Mouse (Mus musculus): ENCODE data around the gene Camta2. TPM values are rescaled to one million over a fixed set of nuclear protein-coding genes. Genes with fewer than 3 reads are reported as not detected.

Camta2 gene
- polyA plus RNA-seq, 1 experiment from 2014 or later: 13.9 TPM

- Histone ChIP-seq H3K4me2 (no peak overlapping the region), H3K27ac (no peak overlapping the region), H3K36me3 (ENCODE audit: poor library complexity, severe bottlenecking) (peaks cover 44% of the 10 kb centered on the region), H3K27me3 (no peaks in the 10 kb centered on the region), H3K9me3 (replicated peaks) (no peaks in the 10 kb centered on the region), H3K9ac (no peak overlapping the region), H3K4me3 (no peak overlapping the region), H3K4me1 (peaks cover 56% of the 10 kb centered on the region)
- WGBS: 84% methylated on average over 2 of the region's 2 CpGs
- ATAC-seq: no peak
Observed at GRCm38 (mm10) chr11:70651391-70651790, 36.5 kb downstream of the Camta2 start.

- no peak for ATAC-seq
- Histone ChIP-seq H3K4me1 (peaks cover 56% of the 10 kb centered on the region), H3K4me3 (no peak overlapping the region), H3K9ac (no peak overlapping the region), H3K4me2 (no peak overlapping the region), H3K36me3 (ENCODE audit: poor library complexity, severe bottlenecking) (peaks cover 45% of the 10 kb centered on the region), H3K27me3 (no peaks in the 10 kb centered on the region), H3K27ac (no peak overlapping the region), H3K9me3 (replicated peaks) (no peaks in the 10 kb centered on the region)
- 89% methylated on average over 12 of the region's 12 CpGs for WGBS
Observed at GRCm38 (mm10) chr11:70650322-70651175, 37.4 kb downstream of the Camta2 start.

GRCm38 (mm10) chr11:70649185-70649734, 38.6 kb downstream of the Camta2 start:
- Histone ChIP-seq H3K4me2 (peak overlapping the region; percentile 100), H3K36me3 (ENCODE audit: poor library complexity, severe bottlenecking) (peaks cover 58% of the 10 kb centered on the region), H3K27ac (no peak overlapping the region), H3K4me3 (peak overlapping the region; percentile 75; the same call in 1 of the 2 replicates), H3K9me3 (replicated peaks) (no peaks in the 10 kb centered on the region), H3K9ac (no peak overlapping the region), H3K4me1 (peaks cover 57% of the 10 kb centered on the region), H3K27me3 (no peaks in the 10 kb centered on the region)
- ATAC-seq: no peak
- WGBS: 92% methylated on average over 8 of the region's 8 CpGs

DNA sequence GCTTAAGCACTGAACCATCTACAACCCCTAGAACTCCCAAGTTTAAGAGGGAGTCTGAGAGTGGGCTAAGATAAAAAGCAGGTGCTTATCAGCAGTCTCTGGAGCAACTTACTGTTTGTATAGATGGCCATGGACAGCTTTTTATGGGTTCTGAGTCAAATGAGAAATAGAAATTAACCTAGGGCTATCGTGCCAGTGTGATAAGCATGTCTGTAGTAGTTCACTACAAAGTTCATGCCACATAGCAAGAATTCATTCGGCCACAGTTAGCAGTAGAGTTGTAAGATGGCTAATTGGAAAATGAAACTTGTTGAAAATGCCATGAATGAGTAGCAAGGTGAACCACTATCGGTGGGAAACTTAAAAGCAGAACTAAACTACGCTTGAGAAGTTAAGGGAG, 39.4 kb downstream of the Camta2 start:
- no peaks in the 10 kb centered on the region for H3K9me3 ChIP-seq (replicated peaks)
- no peak overlapping the region for H3K27ac ChIP-seq
- peaks cover 57% of the 10 kb centered on the region for H3K4me1 ChIP-seq
- H3K9ac ChIP-seq: peak overlapping the region; percentile 83
- peak overlapping the region; percentile 75 for H3K4me3 ChIP-seq
- WGBS: 87% methylated on average over 4 of the region's 4 CpGs
- no peaks in the 10 kb centered on the region for H3K27me3 ChIP-seq
- no peak for ATAC-seq
- H3K36me3 ChIP-seq (ENCODE audit: poor library complexity, severe bottlenecking): peaks cover 64% of the 10 kb centered on the region
- peak overlapping the region; percentile 100 for H3K4me2 ChIP-seq

GRCm38 (mm10) chr11:70647716-70648420, 40.0 kb downstream of the Camta2 start:
- H3K4me1 ChIP-seq: peaks cover 51% of the 10 kb centered on the region
- no peaks in the 10 kb centered on the region for H3K9me3 ChIP-seq (replicated peaks)
- peak; percentile 9; the same call in 1 of the 2 replicates for ATAC-seq
- no peaks in the 10 kb centered on the region for H3K27me3 ChIP-seq
- 4% methylated on average over 28 of the region's 28 CpGs for WGBS
- H3K9ac ChIP-seq: peak overlapping the region; percentile 83
- H3K27ac ChIP-seq: peak overlapping the region; percentile 92
- peak overlapping the region; percentile 100 for H3K4me2 ChIP-seq
- H3K4me3 ChIP-seq: peak overlapping the region; percentile 75
- peaks cover 71% of the 10 kb centered on the region for H3K36me3 ChIP-seq (ENCODE audit: poor library complexity, severe bottlenecking)

DNA sequence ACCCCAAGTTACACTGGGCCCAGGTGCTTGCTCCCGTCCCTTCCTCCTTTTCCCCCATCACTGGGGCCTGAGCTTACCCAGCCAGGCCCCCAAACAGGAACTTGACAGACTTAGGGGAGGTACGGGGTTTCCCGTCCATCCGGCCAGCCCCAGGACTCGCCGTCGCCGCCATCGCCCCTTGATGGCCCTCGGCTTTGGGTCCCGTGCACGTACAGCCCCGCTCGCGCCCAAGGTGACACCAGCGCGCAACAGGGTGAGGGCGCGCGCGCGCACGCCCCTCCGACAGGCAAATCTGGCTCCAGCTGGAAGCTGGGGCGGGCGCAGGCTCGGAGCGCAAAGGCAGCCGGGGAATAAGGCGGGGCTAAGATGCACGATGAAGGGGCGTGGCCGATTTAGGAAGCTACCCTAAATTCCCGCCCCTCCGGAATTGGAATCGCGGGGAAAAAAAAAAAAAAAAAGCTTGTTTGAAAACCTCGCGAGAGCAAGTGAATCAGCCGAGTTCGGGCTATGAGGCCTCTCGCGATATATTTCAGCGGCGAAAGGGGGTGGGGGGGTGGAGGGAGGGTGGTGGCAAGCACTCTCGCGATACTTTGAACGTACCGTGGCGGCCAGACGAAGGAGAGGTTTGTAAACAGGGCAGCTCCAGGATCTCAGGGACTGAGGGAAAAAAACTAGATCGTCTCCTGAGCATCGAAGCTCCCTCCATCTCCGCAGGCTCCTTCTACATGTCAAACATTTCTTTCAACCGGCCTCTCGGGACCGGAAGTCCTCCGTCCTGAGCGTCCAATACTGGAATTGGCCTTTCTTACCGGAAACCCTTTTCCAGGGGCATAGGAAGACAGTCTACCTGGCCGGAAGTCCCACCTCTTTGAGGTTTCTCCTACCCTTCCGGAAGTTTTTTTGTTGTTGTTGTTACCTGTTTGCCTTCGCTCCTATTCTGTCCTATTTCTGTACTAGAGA, 40.9 kb downstream of the Camta2 start, which contains the start of the genes Rnf167 and Slc25a11:
Gene Rnf167 (plus strand): TSS at position 545 of the 960 bp plus-strand sequence.
Gene Slc25a11 (minus strand): TSS at position 789 of the 960 bp plus-strand sequence.
- H3K27ac ChIP-seq: peak within 1 kb of the TSS; percentile 92
- no peaks in the 10 kb centered on the region for H3K27me3 ChIP-seq
- H3K4me3 ChIP-seq: peak within 1 kb of the TSS; percentile 75
- H3K9ac ChIP-seq: peak within 1 kb of the TSS; percentile 90
- H3K36me3 ChIP-seq (ENCODE audit: poor library complexity, severe bottlenecking): peaks cover 67% of the 10 kb centered on the region
- H3K9me3 ChIP-seq (replicated peaks): no peaks in the 10 kb centered on the region
- H3K4me2 ChIP-seq: peak within 1 kb of the TSS; percentile 100
- H3K4me1 ChIP-seq: peaks cover 42% of the 10 kb centered on the region
- under 1% methylated on average over 61 of the region's 63 CpGs for WGBS
- peak; percentile 90 for ATAC-seq

DNA sequence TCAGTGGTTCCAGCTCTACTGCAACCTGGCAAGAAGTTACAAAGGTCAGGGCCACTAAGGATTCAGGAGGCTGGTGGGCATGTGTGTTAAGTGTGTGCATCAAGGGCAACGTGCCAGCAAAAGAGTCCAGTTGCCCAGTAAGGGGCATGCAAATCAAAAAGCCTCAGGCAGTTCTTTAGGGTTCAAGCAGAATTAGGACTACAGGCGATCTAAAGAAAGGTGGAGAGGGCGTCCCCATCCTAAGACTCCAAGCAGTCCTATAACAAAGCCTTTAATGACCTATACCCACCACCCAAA, 41.7 kb downstream of the Camta2 start:
- 10% methylated on average over 3 of the region's 3 CpGs for WGBS
- Histone ChIP-seq H3K9me3 (replicated peaks) (no peaks in the 10 kb centered on the region), H3K27me3 (no peaks in the 10 kb centered on the region), H3K27ac (peak overlapping the region; percentile 92), H3K9ac (peak overlapping the region; percentile 90), H3K4me2 (peak overlapping the region; percentile 88), H3K36me3 (ENCODE audit: poor library complexity, severe bottlenecking) (peaks cover 59% of the 10 kb centered on the region), H3K4me1 (peaks cover 37% of the 10 kb centered on the region), H3K4me3 (peak overlapping the region; percentile 75)
- ATAC-seq: no peak; the same call in 1 of the 2 replicates

- WGBS: 95% methylated on average over 12 of the region's 12 CpGs
- H3K9me3 ChIP-seq (replicated peaks): no peaks in the 10 kb centered on the region
- peak overlapping the region; percentile 88 for H3K4me2 ChIP-seq
- peak overlapping the region; percentile 75 for H3K4me3 ChIP-seq
- no peaks in the 10 kb centered on the region for H3K27me3 ChIP-seq
- H3K27ac ChIP-seq: no peak overlapping the region
- H3K9ac ChIP-seq: peak overlapping the region; percentile 90
- no peak for ATAC-seq
- H3K4me1 ChIP-seq: peaks cover 37% of the 10 kb centered on the region
- H3K36me3 ChIP-seq (ENCODE audit: poor library complexity, severe bottlenecking): peaks cover 54% of the 10 kb centered on the region
Observed at GRCm38 (mm10) chr11:70645461-70646258, 42.2 kb downstream of the Camta2 start.

DNA sequence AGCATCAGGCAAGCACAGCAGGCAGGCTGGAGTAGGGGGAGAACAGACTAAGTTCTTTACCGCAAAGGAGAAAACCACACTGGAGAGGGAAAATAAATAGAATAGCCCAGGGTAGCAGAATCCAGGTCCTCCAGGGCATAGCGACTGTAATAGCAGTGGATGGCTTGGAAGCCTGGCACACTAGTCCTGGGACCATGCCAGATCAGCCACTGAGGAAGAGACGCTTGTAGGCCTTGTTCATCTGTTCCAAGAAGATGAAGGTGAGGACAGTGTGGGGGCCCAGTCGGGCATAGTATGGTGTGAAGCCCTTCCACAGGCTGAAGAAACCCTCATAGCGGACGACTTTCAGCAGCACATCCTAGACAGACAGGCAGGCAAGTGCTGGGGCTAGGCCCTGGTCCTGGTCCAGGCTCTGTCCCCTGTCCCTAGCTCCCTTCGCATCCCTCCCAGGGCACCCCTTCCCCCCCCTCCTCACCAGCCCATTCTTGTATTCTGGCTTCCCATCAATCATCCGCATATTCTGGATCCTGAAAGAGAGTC, 43.3 kb downstream of the Camta2 start:
- 97% methylated on average over 8 of the region's 8 CpGs for WGBS
- H3K36me3 ChIP-seq (ENCODE audit: poor library complexity, severe bottlenecking): peaks cover 44% of the 10 kb centered on the region
- no peak overlapping the region for H3K4me3 ChIP-seq
- peaks cover 36% of the 10 kb centered on the region for H3K4me1 ChIP-seq
- no peaks in the 10 kb centered on the region for H3K27me3 ChIP-seq
- H3K9ac ChIP-seq: no peak overlapping the region
- no peak overlapping the region for H3K27ac ChIP-seq
- H3K9me3 ChIP-seq (replicated peaks): no peaks in the 10 kb centered on the region
- no peak for ATAC-seq
- no peak overlapping the region for H3K4me2 ChIP-seq

- no peak overlapping the region for H3K27ac ChIP-seq
- H3K4me2 ChIP-seq: no peak overlapping the region
- H3K4me1 ChIP-seq: peaks cover 20% of the 10 kb centered on the region
- 89% methylated on average over 6 of the region's 6 CpGs for WGBS
- H3K4me3 ChIP-seq: no peak overlapping the region
- peaks cover 30% of the 10 kb centered on the region for H3K36me3 ChIP-seq (ENCODE audit: poor library complexity, severe bottlenecking)
- ATAC-seq: no peak
- no peaks in the 10 kb centered on the region for H3K9me3 ChIP-seq (replicated peaks)
- no peak overlapping the region for H3K9ac ChIP-seq
- no peaks in the 10 kb centered on the region for H3K27me3 ChIP-seq
Observed at GRCm38 (mm10) chr11:70643051-70643450, 44.9 kb downstream of the Camta2 start.
